Mouse (Mus musculus): ENCODE measurements at regions not wholly inside any gene's neighbourhood (a gene's known extent, or its start where the extent isn't known, plus 50 kb on each side); places are given as distances from the start of the nearest gene placed in this dataset.

- DNase-seq (ENCODE audit: low read depth, low spot score), result no peak
These were observed 69.2 kb upstream of the Gdf10 start for GRCm38 (mm10) chr14:33854181-33854580.

GRCm38 (mm10) chr14:33856992-33857391 lies 66.4 kb upstream of the Gdf10 start:
- no peak for DNase-seq (ENCODE audit: low read depth, low spot score)

- DNase-seq (ENCODE audit: low read depth, low spot score), result no peak
These were observed 58.6 kb upstream of the Gdf10 start for GRCm38 (mm10) chr14:33864796-33865195.

- no peak for DNase-seq (ENCODE audit: low read depth, low spot score)
These were observed 57.6 kb upstream of the Gdf10 start for GRCm38 (mm10) chr14:33865746-33866145.

GRCm38 (mm10) chr14:33867674-33868073 lies 55.7 kb upstream of the Gdf10 start:
- DNase-seq (ENCODE audit: low read depth, low spot score), result no peak
